Mouse (Mus musculus) testis, adult 2 months (tissue): ENCODE measurements around the gene Spg20.

ENCODE experiments used
- CTCF ChIP-seq: fragments of 200-500 bp; IDR thresholded peaks from 2 replicates; pipeline ENCODE4 v1.5.1; 2012; ENCODE audit warnings: low read depth, mild to moderate bottlenecking, inconsistent platforms, low read length, moderate library complexity; ENCODE audit not compliant: control insufficient read depth, insufficient read depth, insufficient replicate concordance
- POLR2A ChIP-seq: fragments of 200-500 bp; IDR thresholded peaks from 2 replicates; pipeline ENCODE4 v1.6.1; 2012; ENCODE audit warnings: low read depth, mild to moderate bottlenecking, inconsistent platforms, low read length, moderate library complexity; ENCODE audit not compliant: control insufficient read depth

DNA sequence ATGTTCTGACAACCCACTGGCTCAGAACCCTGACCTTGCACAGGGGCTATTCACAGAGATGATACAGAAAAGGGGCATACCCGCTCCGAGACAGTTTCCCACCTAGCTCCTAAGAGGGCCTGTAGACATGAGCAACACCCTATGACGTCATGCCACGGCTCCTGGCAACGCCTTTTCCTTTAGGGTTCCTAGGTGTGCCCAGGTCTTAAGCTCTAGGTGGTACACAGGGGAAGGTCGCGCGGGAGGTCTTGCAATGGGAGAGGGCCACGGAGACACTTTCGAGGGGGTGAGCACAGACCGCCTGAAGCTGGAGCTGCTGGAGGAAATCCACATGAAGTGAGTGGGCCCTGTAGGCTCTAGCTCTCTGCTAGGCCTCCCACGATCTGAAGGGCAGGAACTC lies 27.9 kb downstream of the Spg20 start:
- TF ChIP-seq CTCF (no peak), POLR2A (peak; percentile 87; the same call in 1 of the 2 replicates)
